Mouse (Mus musculus) kidney, embryonic 16.5 days (tissue): ENCODE measurements around the gene Prss40. TPM values are rescaled to one million over a fixed set of nuclear protein-coding genes. Genes with fewer than 3 reads are reported as not detected.
A peak's percentile ranks its signal among the peaks of the same experiment; 100 is the strongest.

Experiments used
- ATAC-seq: fragments of 200-750 bp; cut with Nextera tagmentation; 2 replicates; pipeline ENCODE4 v1.8.0; 2017; ENCODE audit warnings: moderate TSS enrichment; ENCODE audit not compliant: low FRiP score, low TSS enrichment
- H3K27ac ChIP-seq: fragments of 300-500 bp; sonication (generic); 2 replicates; pipeline ENCODE4 v1.5.1; 2014; ENCODE audit warnings: low read length
- H3K27me3 ChIP-seq: fragments of 300-500 bp; sonication (generic); 2 replicates; pipeline ENCODE4 v1.6.1; 2014; ENCODE audit warnings: low read length, control low read depth, mixed read lengths; ENCODE audit not compliant: insufficient read depth
- H3K36me3 ChIP-seq: fragments of 300-500 bp; sonication (generic); 2 replicates; pipeline ENCODE4 v1.6.1; 2014; ENCODE audit warnings: low read length, control low read depth, mixed read lengths; ENCODE audit not compliant: insufficient read depth
- H3K4me1 ChIP-seq: fragments of 300-500 bp; sonication (generic); 2 replicates; pipeline ENCODE4 v1.6.1; 2014; ENCODE audit warnings: low read length, control low read depth, mixed read lengths; ENCODE audit not compliant: insufficient read depth
- H3K4me2 ChIP-seq: fragments of 300-500 bp; sonication (generic); replicated peaks from 2 replicates; pipeline ENCODE4 v1.6.1; 2014; ENCODE audit warnings: low read depth, low read length
- H3K4me3 ChIP-seq: fragments of 300-500 bp; sonication (generic); 2 replicates; pipeline ENCODE4 v1.5.1; 2014; ENCODE audit warnings: mild to moderate bottlenecking, low read length
- H3K9ac ChIP-seq: fragments of 300-500 bp; sonication (generic); replicated peaks from 2 replicates; pipeline ENCODE4 v1.6.1; 2014; ENCODE audit warnings: low read length
- H3K9me3 ChIP-seq: fragments of 300-500 bp; sonication (generic); 2 replicates; pipeline ENCODE4 v1.6.1; 2016; ENCODE audit warnings: low read length, control low read depth
- WGBS: fragments of 180-500 bp; shearing (Covaris S2); extraction: QIAGEN DNeasy Blood & Tissue Kit; methylation state at CpG from one replicate; pipeline ENCODE4 v1.1.7; 2014; 5-methylcytosine and 5-hydroxymethylcytosine counted together
- polyA plus RNA-seq: library from polyadenylated mRNA; unstranded; fragments of >200 nt; fragmentation: Nextera tagmentation; extraction: Ambion mirVana; gene quantifications from 2 replicates; pipeline ENCODE4 v1.2.1, GENCODE M21; 2015

The Prss40 gene
- polyA plus RNA-seq = not detected in 2 replicates

DNA sequence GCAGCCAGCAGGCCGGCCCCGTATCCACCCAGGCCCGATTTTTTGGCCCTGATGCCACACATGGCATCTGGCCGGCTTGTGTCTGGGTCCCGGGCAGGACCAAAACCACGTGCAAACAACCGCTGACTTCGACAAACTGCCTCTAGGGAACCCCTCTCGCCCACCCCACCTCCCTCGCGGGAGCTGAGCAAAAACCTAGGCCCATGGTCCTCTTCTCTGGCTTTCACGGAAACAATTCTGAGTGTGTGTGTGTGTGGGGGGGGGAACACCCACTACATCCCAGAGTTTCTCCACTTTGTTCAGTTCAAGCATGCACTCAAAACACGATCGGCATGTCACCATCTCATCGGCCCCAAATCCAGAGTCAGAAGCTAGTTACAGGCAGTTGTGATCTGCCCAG lies at the start of gene Prss40:
Prss40 (minus strand) TSS at position 101 of the 400 bp plus-strand sequence.
- 86% methylated on average over 15 of the region's 15 CpGs for WGBS

DNA sequence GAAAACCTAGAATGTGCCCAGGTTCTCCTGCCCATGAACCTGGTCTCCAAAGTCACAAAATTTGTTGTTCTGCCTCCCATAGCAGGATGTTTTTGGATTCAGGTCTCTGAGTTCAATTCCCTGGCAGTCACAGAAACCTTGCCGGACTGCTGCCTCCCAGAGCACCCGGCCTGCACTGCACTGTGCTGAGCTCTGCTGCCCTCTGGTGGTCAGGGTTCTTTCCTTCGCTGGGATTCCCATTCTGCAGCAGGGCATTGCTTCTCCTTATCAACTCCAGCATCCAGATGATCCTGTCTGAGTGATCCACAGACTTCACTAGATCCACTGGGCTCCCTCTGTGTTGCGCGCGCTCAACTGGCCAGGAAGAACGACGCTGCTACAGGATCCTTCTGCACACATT lies 41.6 kb upstream of the Prss40 start:
- 12% methylated on average over 8 of the region's 8 CpGs for WGBS
- no peak overlapping the region for H3K4me2 ChIP-seq
- no peaks in the 10 kb centered on the region for H3K36me3 ChIP-seq
- no peak overlapping the region for H3K27ac ChIP-seq
- H3K9ac ChIP-seq = no peak overlapping the region
- no peaks in the 10 kb centered on the region for H3K27me3 ChIP-seq
- H3K4me1 ChIP-seq = no peaks in the 10 kb centered on the region
- H3K9me3 ChIP-seq = no peaks in the 10 kb centered on the region
- no peak overlapping the region for H3K4me3 ChIP-seq
- 0 out of 2 replicates have a peak, but pooled peaks have one; percentile 61 for ATAC-seq

More for the DNA sequence above, at the start of gene Prss40:
- H3K9ac ChIP-seq = no peak within 1 kb of the TSS
- no peaks in the 10 kb centered on the region for H3K27me3 ChIP-seq
- no peak within 1 kb of the TSS for H3K27ac ChIP-seq
- no peak for ATAC-seq
- H3K4me2 ChIP-seq = no peak within 1 kb of the TSS
- H3K4me3 ChIP-seq = no peak within 1 kb of the TSS
- H3K9me3 ChIP-seq = 0 out of 2 replicates have a peak, but pooled peaks cover 3% of the 10 kb centered on the region
- no peaks in the 10 kb centered on the region for H3K36me3 ChIP-seq
- no peaks in the 10 kb centered on the region for H3K4me1 ChIP-seq

DNA sequence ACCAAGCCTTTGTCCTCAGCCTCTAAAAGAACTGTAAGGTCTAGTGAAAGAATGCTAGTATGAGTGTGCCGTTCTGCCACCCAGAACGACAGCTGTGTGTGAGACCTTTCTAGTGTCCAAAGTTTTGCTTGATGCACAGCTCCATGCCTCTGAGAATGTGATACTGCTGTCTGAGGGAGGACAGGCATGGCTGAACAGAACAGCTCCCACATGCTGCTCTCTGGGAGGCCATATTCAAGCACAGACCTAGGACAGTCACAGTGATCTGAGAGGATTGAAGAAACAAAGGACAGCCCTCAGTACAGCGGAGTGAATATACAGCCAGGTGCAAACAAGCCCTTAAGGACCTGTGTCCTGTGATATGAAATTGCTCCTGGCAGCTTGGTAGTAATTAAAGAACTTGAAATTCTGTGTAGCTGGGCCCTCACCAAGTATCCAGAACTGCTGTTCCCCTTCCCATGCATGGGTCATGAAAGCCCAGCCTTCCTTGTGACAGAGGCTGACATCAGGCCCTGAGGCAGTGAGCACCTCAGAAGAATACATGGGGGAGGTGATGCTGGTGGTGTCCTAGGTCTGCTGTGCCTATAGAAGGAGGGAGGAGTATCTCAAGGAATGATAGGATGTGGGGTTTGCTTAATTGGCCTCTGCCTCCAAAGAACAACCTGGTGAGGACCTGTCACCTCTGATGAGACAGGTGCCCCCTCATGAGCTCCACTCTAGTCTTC lies 40.7 kb upstream of the Prss40 start:
- ATAC-seq = peak; percentile 84

DNA sequence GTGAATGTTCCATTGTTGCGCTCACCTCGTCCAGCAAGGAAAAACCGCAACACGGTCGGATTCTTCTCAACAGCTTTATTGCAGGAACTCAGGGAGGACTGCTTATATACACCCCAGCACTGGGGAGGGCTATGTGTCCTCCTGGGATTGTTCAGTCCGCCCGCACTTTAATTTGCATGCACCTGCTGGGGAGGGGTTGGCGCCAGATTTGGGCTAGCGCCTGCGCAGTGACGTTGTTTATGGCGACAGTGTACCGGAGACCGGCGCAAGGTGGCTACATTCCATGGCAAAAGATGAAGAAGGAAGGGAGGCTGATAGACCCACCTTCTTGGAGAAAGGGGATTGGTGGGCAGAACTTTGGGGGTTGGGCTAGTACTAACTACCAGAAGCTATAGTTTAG lies 39.3 kb upstream of the Prss40 start:
- H3K9ac ChIP-seq = no peak overlapping the region
- no peak overlapping the region for H3K27ac ChIP-seq
- 79% methylated on average over 15 of the region's 15 CpGs for WGBS
- no peaks in the 10 kb centered on the region for H3K9me3 ChIP-seq
- ATAC-seq = no peak
- no peaks in the 10 kb centered on the region for H3K4me1 ChIP-seq
- no peak overlapping the region for H3K4me3 ChIP-seq
- no peak overlapping the region for H3K4me2 ChIP-seq
- no peaks in the 10 kb centered on the region for H3K27me3 ChIP-seq
- H3K36me3 ChIP-seq = no peaks in the 10 kb centered on the region

More for the DNA sequence above, 40.7 kb upstream of the Prss40 start:
- H3K9me3 ChIP-seq = no peaks in the 10 kb centered on the region
- no peak overlapping the region for H3K4me2 ChIP-seq
- no peak overlapping the region for H3K4me3 ChIP-seq
- H3K27me3 ChIP-seq = no peaks in the 10 kb centered on the region
- H3K9ac ChIP-seq = no peak overlapping the region
- H3K36me3 ChIP-seq = no peaks in the 10 kb centered on the region
- no peaks in the 10 kb centered on the region for H3K4me1 ChIP-seq
- whole genome bisulfite sequencing = 38% methylated on average over 3 of the region's 3 CpGs
- no peak overlapping the region for H3K27ac ChIP-seq

DNA sequence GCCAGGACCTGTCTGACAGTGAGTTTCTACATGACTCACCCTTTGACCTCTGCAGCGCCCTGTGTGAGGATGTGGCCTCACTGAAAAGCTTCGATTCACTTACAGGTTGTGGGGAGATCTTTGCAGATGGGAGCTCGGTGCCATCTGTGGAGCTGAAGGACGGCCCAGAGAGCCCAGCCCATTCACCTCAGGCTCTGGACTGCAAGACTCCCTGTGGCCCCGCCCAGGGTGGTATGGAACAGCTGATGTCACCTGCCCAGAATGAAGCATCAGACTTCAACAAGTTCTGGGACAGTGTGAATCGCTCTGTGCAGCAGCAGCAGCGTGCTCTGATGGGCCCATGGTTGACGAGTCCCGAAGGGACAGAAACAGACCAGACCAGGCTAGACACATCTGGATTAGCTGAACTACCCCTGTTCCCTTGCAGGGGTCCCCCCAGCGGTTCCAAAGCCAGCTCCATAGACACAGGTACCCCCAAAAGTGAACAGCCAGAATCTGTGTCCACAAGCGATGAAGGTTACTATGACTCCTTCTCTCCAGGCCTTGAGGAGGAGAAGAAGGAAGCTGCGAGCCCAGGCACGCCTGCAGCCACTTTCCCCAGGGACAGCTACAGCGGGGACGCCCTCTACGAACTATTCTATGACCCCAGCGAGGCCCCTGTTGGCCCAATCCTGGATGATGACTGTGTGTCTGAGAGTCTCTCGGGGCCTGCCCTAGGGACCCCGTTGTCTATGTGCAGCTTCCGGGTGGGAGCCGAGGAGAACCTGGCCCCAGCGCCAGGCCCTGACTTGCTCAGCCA lies 26.8 kb upstream of the Prss40 start:
- Histone ChIP-seq H3K9me3 (no peaks in the 10 kb centered on the region), H3K4me3 (no peak overlapping the region), H3K27me3 (no peaks in the 10 kb centered on the region; the same call in 1 of the 2 replicates), H3K4me2 (no peak overlapping the region), H3K36me3 (no peaks in the 10 kb centered on the region), H3K4me1 (no peaks in the 10 kb centered on the region), H3K9ac (no peak overlapping the region), H3K27ac (no peak overlapping the region)
- 80% methylated on average over 22 of the region's 22 CpGs for WGBS
- ATAC-seq = no peak

DNA sequence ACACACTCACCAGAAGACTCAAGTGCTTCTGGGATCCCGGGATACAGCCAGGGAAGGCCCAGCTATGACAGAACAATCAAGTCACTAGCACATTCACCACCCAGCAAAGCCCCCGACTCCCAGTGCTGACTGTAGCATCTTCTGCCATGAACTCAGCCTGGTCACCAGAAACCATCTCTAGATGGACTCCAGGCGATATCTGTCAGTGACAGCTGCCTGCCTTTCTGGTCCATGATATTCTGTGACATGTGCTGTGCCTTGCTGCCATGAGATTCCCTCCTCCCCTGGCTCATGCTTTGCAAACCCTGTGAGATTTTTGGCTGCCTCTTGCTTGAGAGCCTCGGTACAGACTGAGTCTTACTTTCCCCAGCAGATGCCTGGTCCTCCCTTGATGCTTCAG lies 24.0 kb upstream of the Prss40 start:
- no peaks in the 10 kb centered on the region for H3K4me1 ChIP-seq
- ATAC-seq = no peak
- H3K4me3 ChIP-seq = no peak overlapping the region
- no peaks in the 10 kb centered on the region for H3K36me3 ChIP-seq
- H3K27me3 ChIP-seq = peaks cover 8% of the 10 kb centered on the region
- 80% methylated on average over 4 of the region's 4 CpGs for WGBS
- H3K9me3 ChIP-seq = no peaks in the 10 kb centered on the region
- H3K27ac ChIP-seq = no peak overlapping the region
- H3K9ac ChIP-seq = no peak overlapping the region
- no peak overlapping the region for H3K4me2 ChIP-seq

DNA sequence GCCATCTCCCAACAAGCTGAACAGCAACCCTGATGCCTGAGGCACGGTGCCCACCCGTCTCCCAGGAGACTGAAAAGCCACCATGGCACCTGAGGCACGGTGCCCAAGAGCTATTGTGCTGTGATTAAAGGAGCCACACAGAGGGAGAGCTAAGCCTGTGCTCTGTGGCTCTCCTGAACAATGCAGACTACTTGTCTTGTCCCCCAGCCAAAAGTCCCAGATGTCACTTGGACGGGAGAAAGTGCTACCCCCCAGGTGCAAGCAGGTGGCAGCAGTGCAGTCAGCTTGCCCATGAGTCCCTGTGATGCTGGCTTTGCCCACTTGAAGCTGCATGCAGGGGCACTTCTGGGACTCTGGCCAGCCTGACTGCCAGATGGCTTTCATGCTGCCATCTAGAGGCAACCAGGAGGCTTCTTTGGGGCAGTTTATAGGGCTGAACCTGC lies 23.1 kb upstream of the Prss40 start:
- no peak for ATAC-seq

DNA sequence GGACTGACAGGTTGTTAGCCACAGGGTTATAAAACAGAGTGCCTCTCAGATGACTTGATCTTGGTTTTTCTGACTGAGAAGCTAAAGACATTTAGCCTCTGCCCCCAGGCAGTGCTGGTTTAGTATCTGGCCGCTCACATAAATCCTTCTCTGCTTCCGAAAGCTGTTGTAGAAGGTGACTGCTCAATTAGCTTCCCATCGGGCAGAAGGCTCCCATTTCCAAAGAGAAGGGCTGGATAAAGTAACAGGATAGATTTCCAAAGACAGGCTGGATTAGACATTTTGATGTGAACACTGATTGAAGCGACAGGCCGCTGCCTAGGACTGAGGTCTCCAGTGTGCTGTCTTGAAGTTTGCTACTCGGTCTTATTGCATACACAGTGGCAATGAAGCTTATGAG lies 21.5 kb upstream of the Prss40 start:
- peaks cover 27% of the 10 kb centered on the region for H3K27me3 ChIP-seq

More for the DNA sequence above, 23.1 kb upstream of the Prss40 start:
- Histone ChIP-seq H3K9me3 (no peaks in the 10 kb centered on the region), H3K27ac (no peak overlapping the region), H3K4me3 (no peak overlapping the region), H3K36me3 (no peaks in the 10 kb centered on the region), H3K9ac (no peak overlapping the region), H3K4me1 (peaks cover 5% of the 10 kb centered on the region; the same call in 1 of the 2 replicates), H3K27me3 (peaks cover 16% of the 10 kb centered on the region), H3K4me2 (no peak overlapping the region)
- WGBS = 40% methylated on average over 4 of the region's 4 CpGs

DNA sequence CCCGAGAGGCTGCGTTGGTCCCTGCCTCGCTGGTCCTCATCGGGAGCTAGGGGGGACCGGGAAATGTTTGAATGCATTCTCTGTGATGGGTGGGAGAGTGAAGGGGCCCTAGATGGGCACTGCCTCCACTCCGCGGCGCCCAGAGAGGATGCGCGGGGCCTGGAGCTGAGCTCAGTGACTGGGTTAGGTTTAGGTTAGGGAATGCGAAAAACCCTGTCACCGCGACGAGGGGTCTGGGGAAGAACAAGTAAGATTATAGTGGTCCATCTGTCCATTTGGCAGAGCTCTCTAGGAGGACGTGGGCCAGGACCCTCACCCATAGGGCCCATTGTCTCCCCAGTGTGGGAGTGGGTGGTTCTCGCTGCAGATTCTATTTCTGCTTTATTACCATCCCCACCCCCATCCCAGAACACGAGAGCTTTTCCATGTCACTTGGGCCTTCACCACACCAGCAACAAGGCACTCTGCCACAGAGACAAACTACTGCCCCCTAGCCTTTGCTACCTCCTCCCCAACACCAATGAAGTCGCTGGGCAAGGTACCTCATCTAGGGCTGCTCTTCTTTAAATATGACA lies 19.1 kb upstream of the Prss40 start:
- no peak overlapping the region for H3K27ac ChIP-seq
- H3K9me3 ChIP-seq = no peaks in the 10 kb centered on the region
- peaks cover 6% of the 10 kb centered on the region; the same call in 1 of the 2 replicates for H3K4me1 ChIP-seq
- H3K36me3 ChIP-seq = no peaks in the 10 kb centered on the region
- ATAC-seq = peak; percentile 64
- peaks cover 30% of the 10 kb centered on the region for H3K27me3 ChIP-seq
- peak overlapping the region; percentile 46 for H3K4me3 ChIP-seq
- no peak overlapping the region for H3K9ac ChIP-seq
- H3K4me2 ChIP-seq = peak overlapping the region; percentile 78
- 0% methylated on average over 18 of the region's 18 CpGs for WGBS

More for the DNA sequence above, 21.5 kb upstream of the Prss40 start:
- Histone ChIP-seq H3K4me3 (no peak overlapping the region), H3K4me1 (peaks cover 6% of the 10 kb centered on the region; the same call in 1 of the 2 replicates), H3K27ac (no peak overlapping the region), H3K36me3 (no peaks in the 10 kb centered on the region), H3K4me2 (no peak overlapping the region), H3K9ac (no peak overlapping the region), H3K9me3 (no peaks in the 10 kb centered on the region)
- no peak for ATAC-seq
- 32% methylated on average over 6 of the region's 6 CpGs for WGBS
